Mouse (Mus musculus) ZHBTc4 (cell line): ENCODE results near the gene Stk33.

Experiments
- DNase-seq: peaks from one replicate; pipeline ENCODE4 v3.0.0-alpha.2; 2011; ENCODE audit warnings: low read depth, low spot score

Stk33 gene

DNA sequence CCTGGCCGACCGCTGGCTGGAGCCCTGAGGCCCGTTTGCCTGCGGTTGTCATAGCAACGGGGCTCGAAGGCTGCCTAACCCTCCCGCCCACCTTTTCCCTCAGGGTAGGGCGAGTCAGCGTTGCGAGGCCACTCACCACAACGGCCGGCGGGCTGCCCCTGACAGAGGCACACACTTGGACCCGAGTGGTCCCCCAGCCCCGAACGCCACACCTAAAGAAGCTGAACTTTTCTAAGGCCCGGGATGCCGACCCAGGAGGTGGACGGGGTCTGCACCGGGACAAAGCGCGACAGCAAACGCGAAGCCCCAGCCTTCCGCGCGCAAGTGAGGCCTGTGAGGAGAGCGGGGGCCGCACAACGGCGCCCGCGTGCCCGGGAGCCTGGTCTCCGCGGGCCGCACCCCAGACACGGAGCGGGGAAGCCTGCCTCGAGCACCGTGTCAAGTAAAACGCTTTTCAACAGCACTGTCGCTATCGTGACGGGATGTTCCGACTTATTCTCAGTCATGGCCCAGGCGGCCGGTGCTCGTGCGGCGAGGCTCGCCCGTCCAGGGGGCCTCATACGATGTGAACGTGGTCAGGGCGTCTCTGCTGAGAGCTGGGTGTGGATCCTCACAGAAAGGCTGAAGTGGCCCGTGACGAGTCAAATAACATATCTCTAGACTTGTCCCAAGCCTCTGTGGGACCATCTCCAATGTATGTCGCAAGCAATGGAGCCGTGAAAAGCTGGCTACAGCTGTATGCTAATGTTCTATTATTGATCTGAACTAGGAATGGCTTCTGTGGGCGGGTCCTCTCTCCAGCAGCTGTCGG, at the start of gene Stk33:
TSS of gene Stk33 (minus strand) at position 301 of the 811 bp plus-strand sequence.
- peak; percentile 81 for DNase-seq

DNA sequence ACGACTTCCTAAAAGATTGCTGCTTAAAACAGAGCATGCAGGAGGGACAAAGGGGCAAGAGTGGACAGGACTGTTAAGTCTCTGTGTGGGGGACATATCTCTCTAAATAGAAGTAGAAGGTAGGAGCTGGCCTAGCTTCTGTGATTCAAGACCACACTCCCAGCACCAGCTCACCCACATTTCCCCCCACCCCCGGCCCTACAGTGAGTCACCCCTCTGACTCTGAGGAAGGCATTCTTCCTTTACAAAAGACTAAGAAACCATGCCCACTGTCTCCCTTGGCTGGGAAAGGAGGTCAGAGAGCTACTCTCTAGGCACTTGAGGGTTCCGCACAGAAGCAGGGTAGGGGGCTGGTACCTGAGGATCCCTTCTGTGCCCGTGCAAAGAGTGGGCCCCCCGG, 45.3 kb upstream of the Stk33 start:
- no peak for DNase-seq

DNA sequence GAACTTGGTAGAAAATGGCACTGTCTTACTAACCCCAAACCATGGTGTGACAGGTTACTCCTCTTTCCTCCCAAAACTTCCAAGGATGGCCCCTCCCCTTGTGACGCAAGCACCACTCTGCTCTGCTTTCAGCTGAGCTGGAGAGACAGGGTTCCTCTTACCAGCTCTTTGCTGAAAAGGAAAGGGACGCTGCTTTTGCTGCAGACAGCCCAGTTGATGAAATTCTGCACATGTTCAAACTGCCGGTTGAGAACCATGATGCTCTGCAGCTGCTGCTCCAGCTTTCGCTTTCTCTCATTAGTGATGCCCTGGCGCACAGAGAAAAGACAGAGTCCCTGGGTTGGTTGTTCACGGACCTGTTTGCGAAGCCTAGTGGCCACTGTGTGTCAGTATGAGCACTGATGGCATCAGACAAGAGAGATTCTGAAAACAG, 41.9 kb upstream of the Stk33 start:
- peak; percentile 34 for DNase-seq

DNA sequence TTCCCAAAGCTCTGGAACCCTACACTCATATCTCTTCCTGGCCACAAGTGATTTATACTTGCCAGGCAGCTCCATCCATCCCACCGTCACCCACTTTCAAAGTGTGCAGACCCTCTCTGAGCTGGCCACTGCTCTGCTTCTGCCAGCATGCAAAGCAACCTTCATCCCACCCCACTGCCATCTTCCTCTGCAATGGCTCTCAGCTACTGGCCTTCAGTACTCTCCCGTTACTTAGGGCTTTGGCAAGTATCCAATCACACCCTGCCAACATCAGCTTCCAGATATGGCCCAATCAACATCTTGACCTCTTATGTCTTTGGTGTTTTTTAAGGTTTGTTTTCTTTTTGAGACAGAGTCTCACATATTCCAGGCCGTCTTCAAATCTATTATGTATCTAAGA, 39.0 kb upstream of the Stk33 start:
- DNase-seq = no peak

DNA sequence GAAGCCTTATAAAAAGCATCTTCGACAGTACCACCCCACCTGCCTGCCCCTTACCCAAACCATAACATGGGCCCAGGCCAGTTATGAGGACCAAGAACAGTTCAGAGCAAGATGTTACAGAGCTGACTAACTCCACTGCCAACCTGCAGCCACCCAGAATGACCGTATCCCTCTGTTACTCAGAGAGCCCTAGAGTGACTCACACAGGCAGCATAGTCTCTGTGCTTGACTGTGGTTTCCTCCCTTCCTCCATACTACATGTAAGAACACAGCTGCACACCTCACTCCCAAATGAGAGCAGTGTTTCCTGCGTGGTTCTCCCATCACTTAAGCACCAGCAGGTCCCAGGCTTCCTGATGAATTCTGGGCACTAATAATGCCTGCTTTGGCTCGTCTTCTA, 31.8 kb upstream of the Stk33 start:
- no peak for DNase-seq

DNA sequence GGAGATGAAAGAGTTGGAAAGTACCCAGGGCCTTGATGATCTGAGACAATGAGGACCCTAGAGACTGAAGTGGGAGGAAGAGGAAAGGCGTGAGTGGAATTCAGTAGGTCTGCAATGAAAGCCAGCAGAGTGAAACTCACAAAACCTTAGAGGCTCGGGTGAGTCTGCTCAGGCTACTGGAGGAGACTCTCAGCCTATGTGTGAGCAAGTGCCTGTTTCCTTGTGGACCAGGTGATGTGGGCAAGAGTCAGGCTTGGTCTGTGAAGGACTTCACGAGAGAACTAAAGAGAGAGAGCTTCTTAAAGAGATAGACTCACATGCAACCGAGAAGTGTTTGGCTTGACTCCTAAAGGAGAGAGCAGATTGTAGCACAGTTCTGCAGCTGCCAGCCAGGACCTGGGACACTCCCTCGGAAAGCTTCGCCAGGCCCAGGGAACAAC, 29.4 kb upstream of the Stk33 start:
- no peak for DNase-seq

DNA sequence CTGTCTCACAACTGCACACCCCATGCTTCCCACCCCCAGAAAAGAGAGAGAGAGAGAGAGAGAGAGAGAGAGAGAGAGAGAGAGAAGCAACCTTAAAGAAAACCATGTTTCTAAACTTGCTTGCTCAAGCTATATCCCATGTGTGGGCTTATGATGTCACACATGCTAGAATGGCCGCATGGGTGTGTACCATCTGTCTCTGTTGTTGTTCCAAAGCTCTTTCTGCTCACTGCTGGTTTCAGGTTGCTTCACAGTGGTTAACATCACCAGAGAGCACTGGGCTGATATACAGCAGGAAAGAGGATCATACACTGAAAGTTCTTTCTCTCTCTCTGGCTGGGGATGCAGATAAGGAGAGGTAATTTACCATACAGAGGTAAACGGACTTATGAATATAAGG, 28.7 kb upstream of the Stk33 start:
- DNase-seq = no peak

DNA sequence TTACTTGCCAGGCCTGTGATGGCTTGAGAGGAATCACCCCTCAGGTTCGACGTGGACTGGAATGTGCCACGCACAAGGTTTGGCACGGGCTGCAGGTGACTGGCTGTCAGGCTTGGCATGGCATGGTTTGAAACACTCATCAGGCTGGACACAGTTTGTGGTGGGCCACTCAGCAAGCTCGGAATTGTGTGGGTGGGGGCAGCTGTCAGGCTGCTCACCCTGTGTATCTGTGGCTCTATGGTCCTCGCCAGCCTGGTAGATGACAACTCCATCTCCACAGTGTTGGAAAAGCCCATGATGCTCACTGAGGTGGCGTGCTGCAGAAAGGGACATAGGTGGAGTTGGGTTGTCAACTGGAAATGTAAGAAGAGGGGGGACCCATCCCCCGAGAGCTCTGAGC, 21.8 kb upstream of the Stk33 start:
- no peak for DNase-seq

DNA sequence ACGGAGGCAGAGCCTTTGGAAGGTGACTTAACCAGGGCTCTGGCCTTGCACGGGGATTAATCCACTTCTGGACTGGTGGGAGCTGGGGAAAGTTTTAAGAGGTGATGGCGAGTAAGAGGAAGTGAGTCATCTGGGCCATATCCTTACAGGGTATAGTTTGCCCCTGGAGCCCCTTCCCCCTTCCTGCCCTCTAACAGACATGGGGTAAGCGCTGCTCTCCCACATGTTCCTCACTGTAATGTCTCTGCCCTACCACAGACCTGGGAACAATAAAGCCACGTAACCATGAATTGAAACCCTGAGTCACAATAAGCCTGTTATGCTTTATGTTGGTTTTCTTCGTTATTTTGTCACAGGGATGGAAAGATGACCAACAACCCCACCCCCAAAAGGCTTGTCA, 17.7 kb upstream of the Stk33 start:
- no peak for DNase-seq

DNA sequence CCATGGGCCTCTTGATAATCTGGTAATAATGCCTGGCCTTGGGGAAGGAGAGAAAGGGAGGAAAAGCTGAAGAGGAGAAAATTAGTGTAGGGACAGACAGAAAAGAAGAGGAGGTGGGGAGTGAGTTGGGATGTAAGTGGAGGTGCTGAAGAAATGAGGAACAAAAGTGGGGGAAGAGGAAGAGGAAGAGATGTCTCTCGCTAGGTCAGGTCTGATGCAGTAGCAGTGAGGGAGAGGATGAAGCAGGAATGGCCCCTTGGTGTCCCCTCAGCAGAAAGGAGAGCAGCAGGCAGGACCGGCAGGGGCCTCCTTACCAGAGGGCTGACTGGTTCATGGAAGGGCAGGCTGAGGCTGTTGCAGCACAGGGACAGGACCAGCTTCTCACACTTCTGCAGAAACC, 16.9 kb upstream of the Stk33 start:
- DNase-seq = no peak

DNA sequence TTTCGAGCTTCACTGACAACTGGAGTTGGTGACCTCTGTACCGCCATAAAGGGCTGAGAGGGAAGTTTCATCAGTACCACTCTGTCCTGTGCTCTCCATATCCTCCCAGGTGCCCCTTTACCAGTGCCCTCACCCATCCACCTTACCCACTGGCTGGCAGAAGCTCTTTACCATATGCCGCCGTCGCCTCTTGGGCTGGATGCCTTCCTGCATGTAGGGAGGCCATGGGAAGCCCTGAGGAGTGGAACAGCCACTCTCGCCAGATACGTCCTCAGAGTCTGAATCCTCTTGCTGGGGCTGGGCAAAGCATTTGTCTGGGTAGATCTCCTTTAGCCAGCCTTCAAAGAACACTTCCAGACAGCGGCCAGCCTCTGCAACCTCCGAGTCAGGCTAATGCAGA, 16.0 kb upstream of the Stk33 start:
- DNase-seq = no peak

DNA sequence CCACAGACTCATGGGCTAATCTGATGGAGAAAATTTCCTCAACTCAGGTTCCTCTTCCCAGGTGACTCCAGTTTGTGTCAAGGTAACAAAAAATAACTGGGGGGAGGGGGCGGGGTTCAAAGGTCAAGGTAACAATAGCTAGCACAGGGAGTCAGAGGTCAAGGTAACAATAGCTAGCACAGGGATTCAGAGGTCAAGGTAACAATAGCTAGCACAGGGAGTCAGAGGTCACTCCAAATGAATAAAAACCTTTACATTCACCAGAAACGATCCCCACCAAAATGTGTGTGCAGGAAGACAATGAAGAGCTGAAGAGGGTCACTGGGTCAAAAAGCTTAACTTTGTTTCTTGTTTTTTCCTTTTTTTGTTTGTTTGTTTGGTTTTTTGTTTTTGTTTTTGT, 9.2 kb upstream of the Stk33 start:
- DNase-seq = peak; percentile 37

DNA sequence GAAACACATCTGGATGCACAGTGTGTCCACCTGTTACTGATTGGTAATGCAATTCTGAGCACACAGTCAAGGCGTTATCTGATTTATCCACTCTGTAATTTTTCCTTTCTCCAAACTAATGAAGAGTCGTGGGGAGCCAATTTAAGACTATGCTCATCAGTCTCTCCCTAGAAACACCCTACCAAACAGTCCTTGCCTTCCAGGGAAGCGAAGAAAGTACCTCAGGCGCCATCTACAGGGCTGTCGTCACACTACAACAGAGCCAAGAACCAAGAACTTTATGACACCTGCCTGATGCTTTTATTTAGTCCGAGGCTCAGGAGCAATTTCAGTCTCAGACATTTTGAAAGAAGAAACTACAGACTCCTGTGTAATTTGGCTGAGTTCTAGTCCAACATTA, 6.1 kb upstream of the Stk33 start:
- DNase-seq = peak; percentile 71

DNA sequence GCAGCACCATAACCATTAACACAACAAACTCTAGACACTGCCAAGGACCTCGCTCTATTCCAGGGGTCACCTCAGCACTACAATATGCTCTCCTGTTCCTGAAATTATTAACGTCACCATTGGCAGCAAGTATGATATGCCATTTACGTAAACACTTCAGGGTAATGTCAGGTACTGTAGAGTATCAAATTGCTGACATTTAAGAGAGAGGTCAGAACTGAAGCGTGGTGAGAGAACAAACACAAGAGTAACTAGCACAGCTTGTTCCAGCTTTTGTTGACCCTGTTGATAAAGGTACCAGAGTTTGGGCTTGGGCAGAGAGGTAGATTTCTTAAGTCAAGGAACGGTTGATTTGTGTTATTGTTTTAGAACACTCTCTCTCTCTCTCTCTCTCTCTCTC, 3.9 kb upstream of the Stk33 start:
- DNase-seq = no peak

DNA sequence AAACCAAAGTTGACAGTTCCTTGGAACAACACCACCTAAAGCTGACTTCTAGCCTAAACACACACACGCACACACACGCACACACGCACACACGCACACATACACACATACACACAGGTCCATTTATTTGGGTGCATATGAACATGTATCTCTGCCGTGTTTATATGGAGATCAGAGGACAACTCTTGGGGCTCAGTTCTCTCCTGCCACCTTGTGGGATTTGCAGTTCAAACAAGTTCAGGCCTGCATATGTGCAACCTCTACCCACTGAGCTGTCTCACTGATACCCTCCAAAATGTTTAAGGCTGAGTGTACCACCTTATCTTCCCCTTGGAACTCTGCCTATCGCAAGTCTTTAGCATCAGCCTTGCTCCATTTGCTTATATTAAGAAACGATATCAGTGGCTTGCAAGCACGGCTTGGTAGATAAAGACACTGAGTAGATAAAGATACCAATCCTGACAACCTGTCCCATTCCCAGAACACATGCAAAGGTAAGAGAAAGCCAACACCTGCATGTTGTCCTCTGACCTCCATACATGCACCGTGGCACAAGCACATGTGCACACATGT, 1.9 kb upstream of the Stk33 start:
- DNase-seq = no peak

DNA sequence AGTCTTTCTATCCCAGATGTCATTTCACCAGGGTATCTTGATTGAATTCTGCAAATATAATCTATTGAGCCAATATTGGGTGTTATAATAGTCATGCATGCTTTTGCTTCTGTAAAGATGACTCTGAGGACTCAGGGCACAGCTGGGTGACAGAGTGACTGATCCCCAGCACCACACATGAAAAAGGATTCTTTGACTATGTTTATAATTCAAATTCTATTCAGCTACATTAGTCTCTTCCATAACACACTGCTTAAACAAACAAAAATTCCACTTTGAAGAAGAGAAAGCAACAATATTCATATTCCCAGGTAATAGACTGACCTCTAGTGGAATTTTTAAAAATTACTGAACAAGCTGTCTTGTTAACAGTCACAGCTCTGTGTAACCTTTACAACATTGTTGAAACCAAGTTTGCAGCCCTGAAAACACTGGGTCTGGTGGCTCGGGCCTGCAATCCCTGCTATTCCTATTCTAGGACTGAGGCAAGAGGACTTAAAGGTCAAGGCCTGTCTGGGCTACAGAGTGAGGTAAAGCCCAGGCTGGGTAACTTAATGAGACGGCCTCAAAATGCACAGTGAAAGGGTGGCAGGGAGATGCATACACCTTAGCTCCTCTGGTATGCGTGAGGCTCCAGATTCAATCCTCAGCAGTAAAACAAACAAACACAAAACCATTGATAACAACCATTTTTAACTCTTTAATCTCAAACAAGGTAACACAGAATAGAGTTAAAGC, 14.3 kb downstream of the Stk33 start:
- peak; percentile 30 for DNase-seq

DNA sequence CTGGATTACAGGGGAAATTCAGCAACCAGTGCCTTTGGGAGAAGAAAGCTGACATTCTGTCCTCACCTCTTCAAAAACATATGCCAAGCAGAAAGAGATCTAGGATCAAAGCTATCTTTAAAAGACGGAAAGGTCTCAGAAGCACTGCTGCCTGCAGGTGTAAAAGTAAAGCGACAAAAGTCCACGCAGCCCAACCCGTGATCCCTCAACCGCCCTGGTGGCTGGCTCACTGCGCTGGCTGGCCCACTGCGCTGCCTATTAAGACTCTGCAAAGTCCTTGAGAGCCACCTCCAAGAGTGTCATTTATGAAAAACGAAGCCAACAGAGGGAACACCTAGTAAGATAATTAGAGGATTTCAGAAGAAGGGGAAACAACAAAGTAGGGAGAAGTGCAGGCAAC, 16.1 kb downstream of the Stk33 start:
- no peak for DNase-seq

DNA sequence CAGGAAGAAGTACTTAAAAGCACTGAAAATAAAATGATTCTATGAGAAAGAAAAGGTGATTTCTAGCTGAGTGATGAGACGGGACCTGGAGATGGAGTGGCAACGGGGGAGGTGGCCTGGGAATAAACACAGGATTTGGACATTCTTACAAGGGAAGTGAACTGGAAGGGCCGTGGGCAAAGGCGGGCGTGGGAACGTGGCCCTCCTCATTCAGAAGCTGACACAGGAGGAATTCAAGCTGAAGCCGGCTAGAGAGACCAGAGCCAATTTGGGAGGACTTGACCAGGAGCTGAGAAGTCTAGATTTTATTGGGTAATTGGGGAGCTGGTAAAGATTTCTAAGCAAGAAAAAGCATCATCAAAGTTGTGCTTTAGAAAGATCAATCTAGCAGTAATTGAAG, 33.4 kb downstream of the Stk33 start:
- DNase-seq = no peak

DNA sequence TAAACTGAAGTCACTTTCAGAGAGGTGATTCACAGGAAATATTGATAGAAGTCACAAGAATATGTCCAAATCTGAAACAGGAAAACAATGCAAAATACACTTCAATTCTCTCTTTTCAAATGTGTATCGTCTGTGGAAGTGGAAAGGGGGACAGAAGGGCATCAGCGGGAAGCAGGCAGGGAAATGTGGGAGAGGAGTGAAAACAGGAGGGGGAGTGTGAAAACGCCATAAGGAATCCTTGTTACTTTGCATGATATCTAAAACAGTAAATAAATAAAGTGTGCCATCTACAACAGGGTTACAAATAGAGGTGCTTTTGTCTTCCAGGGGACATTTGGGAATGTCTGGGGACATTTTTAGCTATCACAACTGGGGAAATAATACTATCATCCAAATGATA, 39.6 kb downstream of the Stk33 start:
- DNase-seq = no peak

DNA sequence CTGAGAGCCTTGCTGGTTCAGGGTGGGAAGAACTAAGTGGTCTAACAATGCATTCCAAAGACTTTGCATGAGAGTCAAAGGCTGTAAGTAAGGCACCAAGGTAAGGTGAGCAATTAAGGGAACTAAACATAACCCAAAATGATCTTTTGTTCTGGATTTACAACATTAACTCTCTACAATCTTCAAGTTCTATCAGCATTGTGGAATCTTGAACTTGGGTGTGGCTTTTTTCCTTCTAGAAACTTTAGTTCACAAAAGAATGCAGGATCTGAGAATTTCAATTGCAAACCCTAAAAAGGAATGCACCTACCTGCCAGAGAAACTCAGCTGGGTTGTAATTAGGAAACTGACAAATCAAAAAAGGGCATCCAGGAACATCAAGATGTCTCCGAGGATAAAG, 57.8 kb downstream of the Stk33 start:
- DNase-seq = peak; percentile 86

DNA sequence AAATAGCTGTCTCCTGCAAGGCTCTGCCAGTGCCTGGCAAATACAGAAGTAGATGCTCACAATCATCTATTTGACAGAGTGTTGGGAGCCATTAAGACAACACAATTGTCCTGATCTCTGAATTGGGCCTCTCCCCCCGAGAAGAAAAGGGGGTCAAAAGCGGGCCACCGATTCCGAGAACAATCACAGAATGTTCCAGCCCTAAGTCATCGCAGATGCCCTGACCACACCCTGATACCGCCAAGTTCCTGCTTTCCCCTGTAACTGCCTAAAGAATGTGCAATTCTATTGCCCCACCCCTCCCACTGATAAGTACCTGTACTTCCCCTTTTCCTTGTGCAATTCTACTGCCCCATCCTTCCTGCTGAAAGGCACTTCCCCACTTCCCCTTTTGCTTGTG, 65.3 kb downstream of the Stk33 start:
- DNase-seq = peak; percentile 55

DNA sequence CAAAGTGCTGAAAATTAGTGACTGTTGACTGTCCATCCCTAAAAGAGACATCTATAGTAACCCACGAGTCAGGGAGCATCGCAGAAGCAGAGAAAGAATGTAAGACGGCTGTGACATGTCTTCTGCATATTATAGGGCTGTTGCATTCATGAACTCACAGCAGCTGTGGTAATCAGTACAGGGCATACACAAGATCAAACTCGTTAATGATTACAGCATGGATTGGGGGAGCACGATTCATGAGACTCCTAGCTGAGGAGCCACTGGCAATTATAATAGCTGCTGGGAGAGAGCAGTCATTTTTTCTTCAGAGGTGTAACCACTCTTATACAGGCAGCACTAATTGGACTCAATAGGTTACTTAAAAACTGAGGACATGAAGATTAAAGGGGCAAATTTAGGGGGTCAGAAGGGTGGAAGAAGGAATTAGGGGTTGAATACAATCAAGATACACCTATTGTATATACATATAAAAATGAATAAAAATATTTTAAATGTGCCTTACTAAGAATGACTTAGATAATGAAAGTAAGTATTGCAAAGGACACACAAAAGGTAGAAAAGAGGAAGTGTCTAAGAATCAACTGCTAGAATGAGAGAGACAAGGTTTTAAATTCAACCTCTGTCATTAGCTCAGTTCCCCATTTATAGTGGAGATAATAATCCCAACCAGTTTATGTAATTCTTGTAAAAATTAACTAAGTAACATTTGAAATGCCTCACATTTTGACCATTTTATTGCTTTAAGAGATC, 80.3 kb downstream of the Stk33 start:
- DNase-seq = no peak
